Mouse (Mus musculus) lung, embryonic 16.5 days (tissue): ENCODE results near the gene Rspry1. TPM values are rescaled to one million over a fixed set of nuclear protein-coding genes. Genes with fewer than 3 reads are reported as not detected.

Experiments
- ATAC-seq: fragments of 200-750 bp; cut with Nextera tagmentation; 2 replicates; pipeline ENCODE4 v1.8.0; 2017; ENCODE audit warnings: low read depth, mild to moderate bottlenecking, moderate library complexity
- H3K27ac ChIP-seq: fragments of 300-500 bp; sonication (generic); 2 replicates; pipeline ENCODE4 v1.5.1; 2014; ENCODE audit warnings: mild to moderate bottlenecking, control low read depth, low read length
- H3K27me3 ChIP-seq: fragments of 300-500 bp; sonication (generic); 2 replicates; pipeline ENCODE4 v1.6.1; 2014; ENCODE audit warnings: low read depth, low read length, mixed read lengths; ENCODE audit not compliant: control insufficient read depth, insufficient read depth
- H3K36me3 ChIP-seq: fragments of 300-500 bp; sonication (generic); 2 replicates; pipeline ENCODE4 v1.6.1; 2014; ENCODE audit warnings: low read length; ENCODE audit not compliant: control insufficient read depth, insufficient read depth
- H3K4me1 ChIP-seq: fragments of 300-500 bp; sonication (generic); replicated peaks from 2 replicates; pipeline ENCODE4 v1.6.1; 2014; ENCODE audit warnings: low read length, mixed read lengths; ENCODE audit not compliant: control insufficient read depth, insufficient read depth
- H3K4me2 ChIP-seq: fragments of 300-500 bp; sonication (generic); 2 replicates; pipeline ENCODE4 v1.6.1; 2014; ENCODE audit warnings: low read depth, low read length, control low read depth
- H3K4me3 ChIP-seq: fragments of 300-500 bp; sonication (generic); 2 replicates; pipeline ENCODE4 v1.5.1; 2014; ENCODE audit warnings: mild to moderate bottlenecking, low read length, control low read depth
- H3K9ac ChIP-seq: fragments of 300-500 bp; sonication (generic); 2 replicates; pipeline ENCODE4 v1.6.1; 2014; ENCODE audit warnings: low read length, control low read depth
- H3K9me3 ChIP-seq: fragments of 300-500 bp; sonication (generic); 2 replicates; pipeline ENCODE4 v1.6.1; 2016; ENCODE audit warnings: low read length; ENCODE audit not compliant: control insufficient read depth
- WGBS: fragments of 180-500 bp; shearing (Covaris S2); extraction: QIAGEN DNeasy Blood & Tissue Kit; methylation state at CpG from one replicate; pipeline ENCODE4 v1.1.7; 2014; 5-methylcytosine and 5-hydroxymethylcytosine counted together
- polyA plus RNA-seq: library from polyadenylated mRNA; unstranded; fragments of >200 nt; fragmentation: Nextera tagmentation; extraction: Ambion mirVana; gene quantifications from 2 replicates; pipeline ENCODE4 v1.2.1, GENCODE M21; 2015

Gene Rspry1
- polyA plus RNA-seq, 1 experiment from 2014 or later = 32.7 TPM

DNA sequence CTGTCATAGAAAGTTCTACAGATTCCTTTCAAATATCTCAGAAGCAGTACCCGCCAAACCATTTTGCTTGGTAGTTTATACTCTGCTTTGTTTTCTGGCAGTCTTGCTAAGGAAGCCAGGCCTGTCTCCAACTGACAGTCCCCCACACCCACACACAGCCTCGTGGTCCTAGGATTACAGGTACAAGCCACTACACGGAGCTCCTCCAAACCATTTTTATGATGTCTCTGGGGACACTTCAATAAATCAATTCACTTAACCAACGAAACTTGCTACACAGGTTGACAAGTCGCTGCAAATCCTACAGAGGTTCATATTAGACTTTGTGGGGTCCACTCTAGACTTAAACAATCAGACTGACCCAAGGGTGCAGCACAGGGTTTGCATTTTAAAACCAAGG lies 1.3 kb upstream of the Rspry1 start:
- H3K27ac ChIP-seq = no peak overlapping the region
- H3K4me2 ChIP-seq = peak overlapping the region; percentile 64
- no peaks in the 10 kb centered on the region for H3K36me3 ChIP-seq
- peaks cover 16% of the 10 kb centered on the region for H3K4me1 ChIP-seq
- H3K9ac ChIP-seq = peak overlapping the region; percentile 89
- H3K4me3 ChIP-seq = peak overlapping the region; percentile 100
- ATAC-seq = no peak
- no peaks in the 10 kb centered on the region for H3K9me3 ChIP-seq
- H3K27me3 ChIP-seq = no peaks in the 10 kb centered on the region
- WGBS = 21% methylated on average over 5 of the region's 5 CpGs

DNA sequence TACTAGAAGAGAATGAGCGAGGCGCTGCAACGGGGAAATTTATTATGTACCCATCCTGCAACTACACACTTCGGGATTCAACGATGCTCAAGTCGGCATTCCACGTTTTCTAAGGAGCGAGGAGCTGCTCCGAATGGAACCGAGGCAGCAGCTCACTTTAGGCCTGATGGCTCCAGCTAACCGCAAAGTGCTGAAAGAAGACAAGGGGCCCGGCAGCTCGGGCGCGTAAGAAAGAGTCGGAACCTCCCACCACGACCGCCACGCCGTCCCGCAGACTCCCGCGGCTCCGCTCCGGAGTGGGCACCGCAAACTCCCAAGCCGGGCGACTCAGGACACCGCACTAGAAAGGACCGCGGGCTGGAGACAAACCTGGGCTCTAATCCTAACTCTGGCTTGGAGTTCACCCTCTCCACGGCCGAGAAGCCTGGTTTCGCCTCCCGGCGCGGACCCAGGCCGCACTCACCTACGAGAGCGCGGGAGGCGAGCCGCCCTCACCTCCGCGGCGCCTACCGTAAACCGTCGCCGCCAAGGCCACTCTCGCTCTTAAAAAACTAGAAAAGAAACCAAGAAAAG lies 617 bp upstream of the Rspry1 start:
- Histone ChIP-seq H3K36me3 (no peaks in the 10 kb centered on the region), H3K9me3 (no peaks in the 10 kb centered on the region), H3K4me2 (peak overlapping the region; percentile 64), H3K27ac (peak overlapping the region; percentile 86), H3K27me3 (no peaks in the 10 kb centered on the region), H3K4me1 (peaks cover 16% of the 10 kb centered on the region), H3K4me3 (peak overlapping the region; percentile 100), H3K9ac (peak overlapping the region; percentile 89)
- ATAC-seq = peak; percentile 9; the same call in 1 of the 2 replicates
- WGBS = under 1% methylated on average over 51 of the region's 51 CpGs

DNA sequence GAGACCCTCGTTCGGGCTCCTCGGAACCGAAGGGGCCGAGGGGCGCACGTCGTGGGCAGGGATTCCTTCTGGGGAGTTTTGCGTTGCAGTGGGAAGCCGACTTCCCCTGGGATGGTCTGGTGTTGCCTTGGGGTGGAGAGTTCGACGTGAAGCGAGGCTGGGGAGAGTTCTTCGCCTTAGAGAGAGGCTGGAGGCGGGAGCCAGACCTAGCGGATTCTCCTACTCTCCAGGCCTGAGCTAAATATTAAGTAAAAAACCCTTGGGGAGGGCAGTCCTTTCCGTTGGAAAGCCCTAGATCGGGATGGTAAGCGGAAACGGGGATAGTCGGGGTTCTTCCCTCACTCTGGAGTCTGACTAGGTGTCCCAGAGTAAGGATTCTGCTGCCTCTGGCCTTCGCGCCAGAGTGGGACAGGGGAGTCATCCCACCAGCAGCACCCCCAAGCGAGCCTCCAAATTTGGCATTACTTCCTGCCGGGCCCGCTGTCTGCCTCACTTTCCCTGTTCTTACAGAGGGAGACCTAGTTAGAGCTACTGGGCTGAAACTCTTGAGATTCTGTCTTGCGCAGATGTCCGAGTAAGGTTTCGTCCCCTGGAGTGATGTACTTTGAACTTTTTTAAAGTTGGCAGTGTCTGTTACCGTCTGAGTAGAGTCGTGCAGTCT lies 864 bp downstream of the Rspry1 start:
- Histone ChIP-seq H3K27ac (peak overlapping the region; percentile 77), H3K4me3 (peak overlapping the region; percentile 100), H3K36me3 (no peaks in the 10 kb centered on the region), H3K4me1 (peaks cover 16% of the 10 kb centered on the region), H3K4me2 (peak overlapping the region; percentile 87), H3K9ac (peak overlapping the region; percentile 99), H3K9me3 (no peaks in the 10 kb centered on the region), H3K27me3 (no peaks in the 10 kb centered on the region)
- under 1% methylated on average over 31 of the region's 31 CpGs for WGBS
- 0 out of 2 replicates have a peak, but pooled peaks have one; percentile 6 for ATAC-seq

DNA sequence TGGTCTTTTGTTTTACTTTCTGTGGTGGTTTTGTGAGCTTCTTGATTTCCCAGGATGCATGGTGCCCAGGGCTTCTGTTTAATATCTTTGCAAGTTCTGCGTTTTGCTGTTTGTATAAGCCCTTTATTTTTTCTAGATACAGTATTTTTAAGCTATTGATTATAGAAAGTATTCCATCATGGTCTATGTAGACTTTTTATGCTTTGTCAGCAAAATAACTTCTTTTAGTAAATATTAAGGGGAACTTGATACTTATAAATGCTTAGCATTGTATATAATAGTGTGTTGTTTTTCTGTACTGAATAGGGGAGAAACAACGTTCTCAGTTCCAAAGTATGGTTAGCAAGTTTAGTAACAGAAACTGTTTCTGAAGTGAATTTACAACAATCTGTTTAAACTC lies 2.3 kb downstream of the Rspry1 start:
- no peak for ATAC-seq
- 76% methylated on average over 2 of the region's 2 CpGs for WGBS
- no peak overlapping the region for H3K9ac ChIP-seq

DNA sequence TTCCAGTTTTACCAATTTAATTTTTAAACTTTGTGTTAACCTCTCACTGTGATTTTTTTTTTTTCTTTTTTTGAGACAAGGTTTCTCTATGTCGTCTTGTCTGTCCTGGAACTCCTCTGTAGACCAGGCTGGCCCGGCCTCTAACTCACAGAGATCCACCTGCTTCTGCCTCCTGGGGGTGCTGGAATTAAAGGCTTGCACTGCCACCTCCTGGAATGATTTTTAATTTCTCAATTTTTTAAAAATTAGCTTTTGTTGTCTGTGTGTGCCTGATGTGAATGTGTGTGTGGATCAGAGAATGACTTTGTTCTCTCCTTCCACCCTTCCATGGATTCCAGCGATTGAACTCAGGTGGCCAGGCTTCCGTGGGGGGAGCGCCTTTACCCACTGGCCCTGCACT lies 5.3 kb downstream of the Rspry1 start:
- H3K27ac ChIP-seq = no peak overlapping the region
- H3K4me3 ChIP-seq = no peak overlapping the region
- H3K9ac ChIP-seq = no peak overlapping the region
- no peak overlapping the region for H3K4me2 ChIP-seq
- H3K4me1 ChIP-seq = peaks cover 8% of the 10 kb centered on the region; the same call in 1 of the 2 replicates
- WGBS = 90% methylated on average over 5 of the region's 5 CpGs
- ATAC-seq = no peak
- H3K9me3 ChIP-seq = no peaks in the 10 kb centered on the region
- no peaks in the 10 kb centered on the region for H3K27me3 ChIP-seq
- H3K36me3 ChIP-seq = no peaks in the 10 kb centered on the region

More for the DNA sequence above, 2.3 kb downstream of the Rspry1 start:
- Histone ChIP-seq H3K4me3 (no peak overlapping the region), H3K27ac (no peak overlapping the region), H3K4me2 (no peak overlapping the region), H3K9me3 (no peaks in the 10 kb centered on the region), H3K27me3 (no peaks in the 10 kb centered on the region), H3K4me1 (peaks cover 16% of the 10 kb centered on the region), H3K36me3 (no peaks in the 10 kb centered on the region)

DNA sequence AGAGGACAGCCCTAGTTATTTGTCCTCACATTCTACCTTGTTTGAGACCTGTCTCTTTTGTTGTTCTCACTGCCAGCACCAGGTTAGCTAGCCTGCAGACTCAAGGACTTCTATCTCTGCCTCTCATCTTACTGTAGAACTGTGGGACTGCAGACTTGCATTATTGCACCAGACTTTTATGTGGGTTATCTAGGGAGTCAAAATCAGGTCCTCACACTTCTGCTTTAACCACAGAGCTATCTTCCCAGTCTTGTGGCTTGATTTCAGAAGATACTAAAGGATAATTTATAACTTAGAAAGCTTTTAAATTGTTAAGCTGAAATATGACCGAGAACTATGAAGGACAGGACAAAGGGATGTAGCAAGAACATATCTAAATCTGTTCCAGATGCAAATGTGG lies 23.1 kb downstream of the Rspry1 start:
- WGBS = 83% methylated on average over 1 of the region's 1 CpGs
- Histone ChIP-seq H3K4me2 (no peak overlapping the region), H3K36me3 (peaks cover 5% of the 10 kb centered on the region; the same call in 1 of the 2 replicates)

DNA sequence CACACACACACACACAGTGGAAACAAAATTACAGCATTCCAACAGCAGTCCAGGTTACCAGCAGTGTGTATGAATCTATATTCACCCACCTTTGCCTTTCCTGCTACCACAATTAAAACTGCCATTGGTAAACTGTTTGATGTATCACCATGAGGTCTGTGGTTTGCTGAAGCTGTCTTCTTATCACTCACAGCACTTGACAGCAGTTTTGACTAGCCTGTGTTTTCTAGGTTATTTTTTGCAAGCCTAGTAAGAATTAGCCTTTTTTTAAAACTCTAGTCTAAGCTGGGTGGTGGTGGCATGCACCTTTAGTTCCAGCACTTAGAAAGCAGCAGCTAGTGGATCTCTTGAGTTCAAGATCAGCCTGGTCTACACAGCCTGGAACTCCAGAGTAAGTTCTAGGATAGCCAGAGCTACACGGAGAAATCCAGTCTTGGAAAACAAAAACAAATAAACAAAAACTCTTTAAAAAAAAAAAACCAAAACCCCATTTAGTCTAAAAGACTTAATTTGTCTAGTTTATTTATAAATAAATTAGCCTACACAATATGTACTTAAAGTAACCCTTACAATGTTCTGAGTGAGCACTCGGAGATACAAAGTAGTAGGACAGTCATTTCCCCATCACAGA lies 31.9 kb downstream of the Rspry1 start:
- ATAC-seq = no peak
- Histone ChIP-seq H3K9ac (no peak overlapping the region), H3K4me1 (no peaks in the 10 kb centered on the region), H3K27me3 (no peaks in the 10 kb centered on the region), H3K36me3 (peaks cover 23% of the 10 kb centered on the region), H3K4me3 (no peak overlapping the region), H3K27ac (no peak overlapping the region), H3K4me2 (no peak overlapping the region), H3K9me3 (no peaks in the 10 kb centered on the region)
- 67% methylated on average over 2 of the region's 2 CpGs for WGBS

More for the DNA sequence above, 23.1 kb downstream of the Rspry1 start:
- no peaks in the 10 kb centered on the region for H3K4me1 ChIP-seq
- H3K27me3 ChIP-seq = no peaks in the 10 kb centered on the region
- no peak overlapping the region for H3K27ac ChIP-seq
- no peak overlapping the region for H3K4me3 ChIP-seq
- ATAC-seq = no peak
- H3K9ac ChIP-seq = no peak overlapping the region
- H3K9me3 ChIP-seq = no peaks in the 10 kb centered on the region

DNA sequence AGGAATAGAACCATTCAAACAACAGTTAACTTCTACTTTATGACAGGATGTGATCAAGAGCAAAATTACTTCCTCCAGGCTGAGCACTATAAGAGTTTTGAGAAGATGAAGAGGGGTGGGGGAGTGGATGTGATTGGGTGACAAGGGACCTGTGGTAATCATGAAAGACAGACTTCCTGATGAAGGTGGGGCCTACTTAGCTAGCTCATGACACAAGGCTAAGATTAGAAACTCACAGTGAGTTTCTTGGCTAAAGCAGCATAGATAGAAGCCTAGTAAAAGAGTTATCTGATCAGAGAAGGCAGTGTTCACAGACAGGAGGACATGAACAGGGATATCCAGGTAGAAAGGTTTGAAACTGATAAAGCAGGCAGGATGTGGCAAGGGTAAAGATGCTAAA lies 32.5 kb downstream of the Rspry1 start:
- ATAC-seq = no peak
- H3K9ac ChIP-seq = no peak overlapping the region
- peaks cover 25% of the 10 kb centered on the region for H3K36me3 ChIP-seq
- no peaks in the 10 kb centered on the region for H3K27me3 ChIP-seq
- H3K27ac ChIP-seq = no peak overlapping the region
- H3K9me3 ChIP-seq = no peaks in the 10 kb centered on the region
- H3K4me1 ChIP-seq = no peaks in the 10 kb centered on the region
- H3K4me3 ChIP-seq = no peak overlapping the region
- H3K4me2 ChIP-seq = no peak overlapping the region

DNA sequence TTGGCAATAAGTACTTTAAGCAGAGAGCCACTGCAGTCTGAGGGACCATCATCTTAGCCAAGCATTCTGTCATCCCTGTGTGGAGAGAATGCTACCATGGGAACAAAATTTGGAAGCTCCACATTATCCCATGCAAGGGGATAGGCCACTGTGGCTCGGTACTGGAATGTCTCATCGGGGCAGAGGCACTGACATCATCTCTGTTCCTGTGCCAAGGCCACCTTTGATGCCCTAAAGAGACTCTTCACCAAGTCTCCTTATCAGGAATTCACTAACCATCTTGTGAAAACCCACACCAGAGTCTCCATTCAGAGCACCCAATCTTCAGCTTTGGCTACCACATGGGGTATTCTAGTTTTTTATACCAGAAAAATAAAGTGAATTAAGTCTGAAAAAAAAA lies 39.4 kb downstream of the Rspry1 start:
- no peak overlapping the region for H3K4me3 ChIP-seq
- no peaks in the 10 kb centered on the region for H3K4me1 ChIP-seq
- H3K4me2 ChIP-seq = no peak overlapping the region
- no peaks in the 10 kb centered on the region for H3K9me3 ChIP-seq
- peaks cover 33% of the 10 kb centered on the region for H3K36me3 ChIP-seq
- ATAC-seq = no peak
- 91% methylated on average over 2 of the region's 2 CpGs for WGBS
- H3K27ac ChIP-seq = no peak overlapping the region
- no peak overlapping the region for H3K9ac ChIP-seq
- H3K27me3 ChIP-seq = no peaks in the 10 kb centered on the region
